Mouse (Mus musculus): ENCODE measurements around the gene Ercc6l2.

Ercc6l2 gene

DNA sequence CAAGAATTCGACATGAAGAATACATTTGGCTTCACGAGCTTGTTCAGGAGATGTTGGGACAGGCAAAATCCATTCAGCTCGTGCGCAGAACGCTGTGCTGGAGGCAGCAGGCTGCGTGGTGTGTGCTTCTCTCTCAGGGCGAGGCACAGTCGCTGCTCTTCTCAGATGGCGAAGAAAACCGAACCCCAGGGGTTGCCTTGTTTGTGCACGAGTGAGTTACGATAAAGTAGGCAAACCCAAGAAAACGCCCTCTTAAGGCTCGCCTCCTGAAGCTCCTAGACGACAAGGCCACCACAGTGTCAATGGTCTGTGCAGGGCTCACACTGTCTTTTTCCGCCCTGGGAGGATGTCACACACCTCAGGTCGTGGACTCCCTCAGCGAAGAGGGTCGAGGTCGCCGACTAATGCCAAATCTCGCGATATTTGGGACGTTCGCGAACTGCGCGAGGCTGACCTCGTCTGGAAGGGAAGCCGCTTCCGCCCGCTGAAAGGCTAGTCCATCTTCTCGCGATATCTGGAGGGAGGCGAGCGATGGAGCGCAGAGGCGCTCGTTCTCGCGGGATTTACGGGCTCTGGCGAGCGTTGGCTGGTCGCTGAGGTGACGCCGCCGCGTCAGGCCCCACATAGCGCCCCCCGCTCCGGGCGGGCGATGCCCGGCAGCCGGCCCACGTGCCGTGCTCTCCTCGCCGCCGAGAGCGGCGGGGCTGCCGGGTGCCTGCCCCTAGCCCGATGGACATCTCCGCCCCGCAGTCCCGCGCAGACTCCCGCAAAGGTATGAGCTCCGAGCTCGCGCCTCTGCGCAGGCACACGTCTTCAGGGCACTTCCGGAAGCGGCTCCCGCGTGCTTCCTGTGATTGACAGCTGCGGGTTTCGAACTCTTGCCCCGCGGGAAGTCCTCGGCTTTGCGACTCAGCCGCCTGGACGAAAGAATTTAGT is at the start of gene Ercc6l2:
Ercc6l2 (plus strand) TSS at position 495 of the 936 bp plus-strand sequence.
- peak; percentile 99 for DNase-seq

DNA sequence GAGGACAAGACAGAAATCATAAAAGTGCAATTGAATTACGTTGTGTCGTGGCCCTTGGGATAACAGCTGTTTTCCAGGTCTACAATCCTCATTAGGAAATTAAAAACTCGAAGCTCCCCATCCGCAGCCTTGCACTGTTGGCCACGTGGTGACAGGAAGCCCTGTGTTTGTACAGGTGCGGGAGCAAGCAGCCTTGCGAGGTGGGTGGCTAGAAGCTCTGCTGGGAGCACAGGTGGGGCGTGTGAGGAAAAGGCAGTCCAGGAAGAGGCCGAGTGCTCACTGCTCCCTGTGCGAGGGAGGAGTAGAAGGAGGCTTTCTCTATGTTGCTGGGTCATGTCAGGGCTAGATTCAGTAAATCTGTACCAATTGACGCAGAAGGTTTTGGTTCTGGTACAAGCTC is 49.0 kb upstream of the Ercc6l2 start:
- no peak for DNase-seq

DNA sequence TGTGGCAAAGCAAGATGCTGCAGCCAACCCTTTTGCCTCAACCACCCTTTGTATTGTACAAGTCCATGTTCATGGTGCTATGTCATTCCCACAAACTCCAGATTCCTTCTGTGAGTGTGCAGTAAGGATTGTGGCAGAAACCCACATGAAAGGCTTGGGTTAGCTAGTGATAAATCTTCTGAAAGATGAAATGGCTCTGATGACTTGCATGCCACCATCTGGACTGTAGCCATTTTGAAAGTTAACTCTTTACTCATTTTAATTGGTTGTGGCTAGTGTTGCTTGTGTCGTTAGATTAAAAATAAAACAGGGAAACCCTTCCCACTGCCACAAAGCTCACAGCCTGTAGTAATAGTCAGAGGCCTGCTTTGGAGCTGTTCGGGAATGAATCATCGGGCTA is 44.0 kb upstream of the Ercc6l2 start:
- no peak for DNase-seq

DNA sequence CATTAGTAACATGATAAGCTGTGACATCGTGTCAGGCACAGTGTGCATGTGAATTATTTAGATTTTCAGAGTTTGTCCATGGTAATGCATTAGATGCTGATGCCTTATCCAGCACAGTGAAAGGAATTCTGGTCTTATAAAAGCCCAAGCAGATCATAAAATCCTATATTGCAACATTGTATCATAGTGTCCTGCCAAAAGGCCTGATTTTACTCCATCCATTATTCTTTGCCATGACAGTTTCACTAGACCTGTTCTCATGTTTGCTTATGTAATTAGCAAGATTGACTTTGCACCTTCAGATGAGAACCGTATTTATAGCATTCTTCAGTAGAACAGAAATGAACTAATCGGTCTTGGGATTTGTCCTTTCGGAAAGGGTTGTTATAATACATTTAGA is 36.1 kb upstream of the Ercc6l2 start:
- DNase-seq, result no peak

DNA sequence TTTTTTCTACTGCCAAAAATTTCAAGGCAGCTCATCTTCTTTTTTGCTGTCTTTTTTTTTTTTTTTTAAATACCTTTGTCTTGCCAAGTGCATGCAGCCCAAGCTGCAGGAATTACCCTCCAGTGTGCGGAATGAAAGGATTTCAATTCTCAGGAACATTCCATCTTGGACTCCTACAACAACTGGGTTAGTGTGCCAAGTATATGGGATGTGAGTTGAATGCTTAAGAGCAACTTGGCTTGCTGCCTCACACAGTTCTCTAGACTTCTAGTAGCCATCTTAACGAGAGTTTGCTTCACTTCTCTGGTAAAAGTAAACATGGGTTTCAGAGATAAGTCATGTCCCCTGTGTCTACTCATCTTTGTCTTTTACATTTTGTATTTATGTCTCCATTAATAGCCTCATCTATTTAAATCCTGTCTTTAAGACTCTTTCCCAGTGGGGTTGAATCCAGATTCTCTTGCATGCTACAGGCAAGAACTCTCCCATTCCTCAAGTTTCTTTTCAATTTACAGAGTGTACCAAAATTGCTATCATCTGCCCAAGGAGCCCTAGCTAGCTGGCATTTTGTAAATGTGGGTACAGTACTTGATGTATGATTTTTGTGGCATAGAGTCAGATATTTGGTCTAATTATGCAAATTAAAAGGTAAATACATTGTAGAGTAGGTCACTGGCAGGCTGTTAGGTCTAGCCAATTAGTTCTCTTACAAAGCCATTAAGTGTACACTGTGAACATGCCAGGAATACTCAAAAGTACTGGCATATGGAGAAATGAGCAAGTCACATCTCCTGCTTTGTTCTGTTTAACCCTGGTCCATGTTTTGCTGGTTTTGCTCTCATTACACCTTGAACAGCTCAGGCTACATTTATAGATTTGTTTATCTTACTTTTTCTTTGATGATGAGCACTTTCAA is 35.4 kb upstream of the Ercc6l2 start:
- peak in 1 of 2 experiments; percentile 18 for DNase-seq

DNA sequence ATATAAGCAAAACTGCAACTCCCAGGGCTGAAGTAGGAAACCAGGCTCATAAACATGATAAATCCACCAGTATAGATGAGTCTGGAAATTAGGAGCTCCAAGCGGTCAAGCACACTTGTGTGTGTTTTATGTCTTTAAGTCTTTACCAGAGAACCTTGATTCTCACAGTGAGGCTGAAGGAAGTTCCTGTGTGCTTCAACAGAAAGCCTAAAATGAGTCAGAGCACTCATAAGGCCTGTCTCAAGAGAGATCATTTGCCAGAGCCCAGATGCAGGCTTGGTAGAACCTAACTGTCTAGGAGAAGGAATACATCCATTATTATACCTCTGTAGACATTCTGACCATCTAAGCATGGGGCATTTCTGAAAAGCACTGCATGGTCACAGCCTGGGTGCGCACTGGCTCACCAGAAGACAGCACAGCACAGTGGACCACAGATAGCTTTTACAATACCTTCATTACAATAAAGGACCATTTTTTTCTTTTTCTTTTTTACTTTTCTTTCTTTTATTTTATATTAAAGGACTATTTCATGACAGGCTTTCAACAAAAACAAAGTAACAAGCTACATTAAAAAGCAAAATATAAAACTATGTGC is 22.7 kb upstream of the Ercc6l2 start:
- no peak for DNase-seq

DNA sequence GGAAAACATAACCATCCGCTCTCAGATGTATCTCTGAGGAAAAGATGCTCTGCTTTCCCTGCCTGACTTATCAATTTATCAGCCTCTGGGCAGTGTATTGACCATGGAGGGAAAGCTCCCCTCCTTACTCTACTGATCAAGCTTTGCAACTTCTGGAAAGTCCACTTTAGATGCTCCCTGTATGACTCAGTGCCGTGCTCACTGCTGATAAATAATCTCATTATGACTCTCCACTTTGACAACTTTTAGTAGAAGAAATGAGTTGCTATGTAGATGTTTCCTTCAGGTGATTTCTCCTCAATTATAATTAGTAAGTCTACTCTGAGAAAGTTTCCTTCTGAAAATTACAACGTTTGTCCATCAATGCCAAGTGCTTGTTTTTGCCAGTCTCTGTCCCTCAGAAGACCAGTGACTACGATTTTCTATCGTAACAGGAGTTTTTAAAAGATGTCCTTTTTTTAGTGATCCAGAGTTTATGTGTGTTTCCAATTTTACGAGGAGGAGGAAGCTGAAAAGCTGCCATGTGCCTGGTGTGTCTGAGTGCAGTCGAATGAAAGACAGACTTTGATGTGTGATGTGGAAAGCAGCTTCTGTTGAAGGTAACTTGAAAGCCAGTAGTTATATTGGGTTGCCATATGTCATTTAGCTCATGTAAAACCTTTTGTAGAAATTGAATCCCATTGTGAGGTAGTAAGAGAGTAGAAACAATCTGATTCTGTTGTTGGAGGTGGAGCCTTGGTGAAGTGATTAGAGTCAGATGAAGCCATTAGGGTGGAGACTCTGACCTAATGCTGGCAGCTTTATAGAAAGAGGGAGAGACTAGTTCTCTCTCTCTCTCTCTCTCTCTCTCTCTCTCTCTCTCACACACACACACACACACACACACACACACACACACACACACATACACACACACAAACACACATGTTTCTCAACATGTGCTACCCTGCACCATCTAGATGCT is 21.4 kb upstream of the Ercc6l2 start:
- DNase-seq, result no peak

DNA sequence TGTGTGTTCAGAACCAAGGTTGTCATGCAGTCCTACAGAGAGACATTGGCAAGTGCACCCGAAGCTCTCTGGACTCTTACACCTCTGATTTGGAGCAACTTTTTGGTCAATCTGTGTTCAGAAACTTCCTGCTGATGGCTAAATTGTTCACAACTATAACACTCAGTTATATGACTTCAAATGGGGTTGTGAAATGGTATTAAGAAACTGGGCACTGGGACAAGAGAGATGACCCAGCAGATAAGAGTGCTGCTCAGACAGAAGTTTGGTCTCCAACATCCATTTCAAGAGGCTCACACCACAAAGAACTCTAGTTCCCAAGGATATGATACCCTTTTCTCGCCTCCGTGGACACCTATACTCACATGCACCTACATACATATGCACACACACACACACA is 16.4 kb upstream of the Ercc6l2 start:
- no peak for DNase-seq

DNA sequence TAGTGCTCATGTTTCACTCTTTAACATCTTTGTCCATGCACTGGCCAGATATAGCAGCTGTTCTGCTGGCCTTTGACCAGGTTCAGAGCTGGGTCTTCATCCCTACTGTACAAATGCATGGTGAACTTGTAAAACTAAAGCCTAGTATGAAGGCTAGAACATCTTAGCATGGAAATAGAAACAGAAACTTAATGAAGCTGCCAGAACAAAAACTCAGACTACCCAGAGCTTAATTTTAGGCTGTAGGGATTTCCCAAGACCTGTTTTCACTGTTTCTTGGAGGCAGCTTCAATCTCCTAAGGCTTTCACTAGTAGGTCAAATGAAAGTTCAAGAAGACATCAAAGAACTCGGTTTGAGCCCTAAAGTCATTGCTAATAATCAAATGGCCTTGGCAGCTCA is 15.1 kb upstream of the Ercc6l2 start:
- DNase-seq, result no peak

DNA sequence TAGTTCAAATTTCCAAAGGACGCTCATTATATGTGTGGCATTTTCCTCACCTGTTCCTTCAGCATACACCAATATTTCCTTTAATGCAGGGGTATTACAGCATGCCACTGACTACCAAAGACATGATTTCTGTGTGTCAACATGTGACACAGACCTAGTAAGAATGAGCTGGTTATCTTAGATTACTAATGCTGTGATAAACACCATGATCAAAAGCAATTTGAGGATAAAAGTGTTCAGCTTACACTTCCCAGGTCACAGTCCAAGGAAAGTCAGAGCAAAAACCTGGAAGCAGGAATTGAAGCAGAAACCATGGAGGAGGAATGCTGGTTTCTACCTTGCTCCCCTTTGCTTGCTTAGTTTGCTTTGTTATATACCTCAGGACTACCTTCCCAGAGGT is 13.8 kb upstream of the Ercc6l2 start:
- no peak for DNase-seq

DNA sequence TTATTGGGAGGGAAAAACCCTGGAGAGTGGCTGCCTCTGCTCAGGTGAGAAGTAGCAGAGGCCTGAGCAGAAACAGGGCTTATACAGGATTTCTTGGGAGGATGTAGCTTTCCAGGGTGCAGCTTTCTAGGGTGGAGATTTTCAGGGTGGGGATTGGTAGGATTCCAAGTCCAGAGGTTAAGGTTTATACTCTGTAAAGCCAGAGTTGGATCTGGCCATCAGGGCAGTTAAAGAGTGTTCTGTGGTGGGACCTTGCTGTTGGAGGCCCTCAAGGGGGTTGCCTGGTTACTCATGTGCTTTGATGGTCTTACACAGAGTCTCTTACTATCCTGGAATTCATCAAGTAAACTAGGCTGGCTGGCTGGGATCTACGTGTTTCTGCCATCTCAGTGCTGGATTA is 7.8 kb upstream of the Ercc6l2 start:
- DNase-seq, result no peak

DNA sequence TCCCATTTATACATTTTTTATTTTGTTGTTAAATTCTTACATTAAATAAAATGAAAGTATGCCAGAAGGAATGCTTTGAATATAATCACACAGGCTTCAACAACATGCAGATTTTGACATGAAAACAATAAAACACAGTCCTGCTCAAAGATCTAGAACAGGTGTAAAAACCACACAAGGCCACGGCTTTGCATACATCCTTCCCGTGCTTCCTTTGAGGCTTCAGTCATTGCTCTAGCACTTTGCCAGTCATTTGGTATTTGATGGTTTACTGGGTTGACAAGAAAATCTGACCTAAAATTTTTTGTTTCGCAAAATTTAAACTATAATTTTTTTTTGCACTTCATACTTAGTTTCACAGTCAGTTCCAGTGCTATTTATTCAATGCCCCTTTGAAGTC is 7.1 kb upstream of the Ercc6l2 start:
- no peak for DNase-seq

DNA sequence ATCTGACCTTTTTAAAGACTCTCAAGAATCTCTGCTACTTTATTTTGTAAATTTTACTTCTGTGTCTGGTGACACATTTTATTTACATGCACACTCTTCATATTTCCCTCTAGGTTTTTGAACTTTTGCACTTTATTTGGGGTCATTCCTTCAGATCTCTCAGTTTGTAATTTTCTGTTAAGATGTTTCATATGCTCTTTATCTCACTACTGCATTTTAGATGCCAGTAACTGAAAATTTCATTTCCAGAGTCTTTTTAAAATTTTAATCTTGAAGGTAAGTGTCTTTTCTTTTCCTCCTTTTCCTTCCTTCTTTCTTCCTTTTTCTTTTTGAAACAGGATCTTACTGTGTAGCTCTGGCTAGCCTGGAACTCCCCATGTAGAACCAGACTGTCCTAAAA is 3.6 kb upstream of the Ercc6l2 start:
- DNase-seq, result no peak

DNA sequence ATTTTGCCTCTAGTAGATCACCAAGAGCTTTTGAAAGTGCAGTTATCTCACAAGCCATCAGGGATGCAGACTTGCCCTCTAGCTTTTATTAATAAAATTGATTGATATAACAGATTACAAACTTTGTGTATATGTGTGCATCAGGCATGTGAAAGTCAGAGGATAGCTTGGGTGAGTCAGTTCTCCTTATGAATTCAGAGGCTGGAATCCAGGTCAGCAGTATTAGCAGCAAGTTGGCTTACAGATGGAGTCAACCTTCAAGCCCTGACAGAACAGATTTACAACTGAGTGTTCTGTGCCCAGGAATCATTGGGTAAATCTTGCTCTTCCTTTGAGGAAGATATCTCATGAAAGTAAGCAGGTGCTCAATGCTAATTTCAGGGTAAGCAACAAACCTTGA is 891 bp downstream of the Ercc6l2 start:
- DNase-seq, result no peak

DNA sequence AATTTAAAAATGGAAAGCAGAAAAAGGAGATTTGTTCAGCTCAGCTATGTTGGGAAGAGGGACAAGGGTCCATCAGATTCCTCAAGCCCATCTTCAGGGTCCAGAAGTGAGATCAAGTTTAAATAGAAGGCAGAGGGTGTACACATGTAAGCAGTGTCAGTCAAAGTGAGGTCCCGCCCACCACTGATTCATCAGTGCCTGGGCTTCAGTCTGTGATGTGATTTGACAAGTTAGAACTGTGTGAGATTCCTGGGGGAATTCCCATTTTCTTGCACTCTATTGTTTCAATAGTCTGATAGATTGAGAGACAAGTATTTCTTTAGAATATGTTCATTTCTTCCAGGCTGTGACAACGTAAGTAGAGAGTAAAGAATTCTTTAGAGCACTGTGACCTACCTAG is 30.7 kb downstream of the Ercc6l2 start:
- no peak for DNase-seq

DNA sequence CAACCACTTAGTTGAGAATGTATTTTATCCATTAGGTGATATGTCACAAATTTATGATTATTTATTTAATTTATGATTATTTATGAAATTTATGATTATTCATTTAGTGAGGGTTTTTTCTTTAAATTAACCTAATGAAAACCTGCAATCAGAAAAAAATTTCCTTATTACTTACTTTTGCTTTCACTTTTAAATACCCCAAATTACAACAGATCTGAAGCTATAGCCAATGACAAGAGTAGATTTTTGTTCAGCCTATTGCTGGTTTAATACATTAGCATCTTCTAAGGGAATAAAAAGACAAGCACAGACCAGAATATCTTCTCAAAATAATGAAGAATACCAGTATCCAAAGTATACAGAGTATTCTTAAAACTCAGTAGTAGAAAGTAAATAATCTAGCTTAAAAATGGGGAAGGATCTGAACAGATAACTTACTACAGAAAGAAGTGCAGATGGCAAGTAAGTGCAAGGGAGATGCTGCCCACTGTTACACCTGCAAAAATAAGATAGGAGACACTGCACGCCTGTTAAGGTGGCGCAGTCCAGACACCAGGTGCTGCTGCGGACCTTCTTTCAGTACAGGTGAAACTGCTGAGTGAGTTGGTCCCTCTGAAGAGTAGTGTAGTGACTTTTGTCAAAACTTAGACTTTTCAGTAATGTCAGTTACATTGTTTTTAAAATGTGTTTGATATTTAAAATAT is 35.4 kb downstream of the Ercc6l2 start:
- no peak for DNase-seq

DNA sequence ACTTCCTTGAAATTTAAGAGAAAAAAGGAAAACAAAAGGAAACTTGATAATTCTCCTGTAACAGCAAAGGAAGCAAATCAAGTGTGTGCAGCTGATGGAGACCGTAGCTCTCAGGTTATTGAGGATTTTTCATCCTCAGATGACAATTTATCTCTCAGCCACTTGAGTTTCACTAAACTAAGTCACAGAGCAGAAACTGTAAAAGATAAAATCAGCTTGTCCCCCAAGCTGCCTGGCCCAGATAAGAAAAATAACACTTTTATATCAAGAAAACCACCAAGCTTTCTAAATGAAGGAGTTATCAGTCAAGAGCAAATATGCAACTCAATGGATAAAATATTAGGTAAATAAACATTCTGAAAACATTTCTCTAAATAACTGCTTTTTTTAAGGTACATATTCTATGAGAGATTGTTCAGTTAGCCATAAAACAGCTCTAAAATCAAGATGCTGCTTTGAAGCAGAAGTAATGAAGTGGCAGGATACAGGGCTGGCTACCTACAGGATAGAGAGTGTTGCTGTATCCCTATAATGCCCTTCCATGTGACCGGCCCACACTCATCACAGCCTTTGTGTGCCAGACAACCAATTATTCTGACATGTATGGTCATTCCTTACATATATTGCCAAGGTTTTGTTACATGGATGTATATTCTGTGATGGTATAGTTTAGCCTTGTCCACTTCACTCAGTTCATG is 57.7 kb downstream of the Ercc6l2 start:
- DNase-seq, result no peak

DNA sequence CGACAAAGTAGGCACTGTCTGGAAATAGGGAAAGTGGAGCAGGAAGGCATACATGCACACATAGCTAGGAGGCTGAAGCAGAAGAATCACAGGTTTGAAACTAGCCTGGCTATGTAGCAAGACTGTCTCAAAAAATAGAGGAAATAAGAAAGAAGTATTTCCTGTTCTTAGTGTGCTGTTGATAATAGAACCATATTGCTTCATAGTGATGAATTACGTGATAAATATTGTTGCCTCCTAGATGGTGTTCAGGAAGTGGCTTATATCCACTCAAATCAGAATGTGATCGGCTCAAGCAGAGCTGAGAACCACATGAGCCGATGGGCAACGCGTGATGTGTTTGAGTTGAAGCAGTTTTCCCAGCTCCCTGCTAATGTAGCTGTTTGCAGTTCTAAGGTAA is 62.1 kb downstream of the Ercc6l2 start:
- DNase-seq, result no peak

DNA sequence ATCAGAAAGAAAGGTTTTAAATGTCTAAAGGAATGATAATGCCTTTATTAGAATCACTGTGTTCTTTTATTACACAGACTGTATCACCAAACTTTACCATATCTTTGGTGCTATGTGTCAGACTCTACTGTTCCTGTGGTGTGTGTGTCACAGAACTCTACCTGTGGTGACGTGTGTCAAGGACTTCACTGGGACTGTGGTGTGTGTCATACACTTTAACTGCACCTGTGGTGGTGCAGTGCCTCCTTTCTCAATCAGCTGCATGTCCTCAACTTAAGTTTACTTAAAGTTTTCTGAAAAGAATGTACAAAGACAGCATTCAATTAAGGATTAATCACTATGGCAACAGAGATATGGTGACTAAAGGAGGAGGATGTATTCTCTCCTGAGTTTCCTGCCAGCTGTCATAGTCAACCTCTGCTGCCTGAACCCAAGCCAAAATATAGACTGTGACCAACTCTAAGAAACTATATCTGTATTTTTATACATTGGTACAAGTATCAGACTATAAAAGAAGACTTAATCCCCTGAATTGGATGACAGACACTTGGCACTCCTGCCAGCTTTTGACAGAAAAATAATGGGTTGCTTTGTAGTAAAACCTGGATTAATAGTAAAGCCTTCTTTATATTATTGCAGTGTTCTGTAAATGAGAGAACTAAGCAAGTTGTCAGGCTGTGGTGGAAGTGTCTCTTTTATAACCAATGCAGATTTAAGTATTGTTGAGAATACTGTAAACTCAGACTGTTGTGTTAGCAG is 64.2 kb downstream of the Ercc6l2 start:
- DNase-seq, result peak in 1 of 2 experiments; percentile 7

DNA sequence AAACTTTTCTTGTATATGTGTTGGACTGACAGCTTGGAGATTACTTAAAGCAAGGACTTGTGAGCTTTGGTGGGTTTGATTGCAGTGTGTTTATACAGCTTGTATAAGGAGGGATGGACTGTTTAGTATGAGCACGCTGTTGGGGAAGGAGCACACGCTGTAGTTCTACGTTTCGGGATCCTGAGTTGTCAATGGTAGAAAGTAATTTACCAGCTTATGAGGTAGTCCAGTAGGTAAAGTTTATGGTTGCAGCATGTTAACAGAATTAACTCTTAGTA is 64.8 kb downstream of the Ercc6l2 start:
- DNase-seq, result no peak
